Mouse (Mus musculus): ENCODE results near the gene Pfdn4. TPM values are rescaled to one million over a fixed set of nuclear protein-coding genes. Genes with fewer than 3 reads are reported as not detected.
A peak's percentile ranks its signal among the peaks of the same experiment; 100 is the strongest.

Gene Pfdn4
- polyA plus RNA-seq, 1 experiment from 2014 or later: 81.4 TPM

DNA sequence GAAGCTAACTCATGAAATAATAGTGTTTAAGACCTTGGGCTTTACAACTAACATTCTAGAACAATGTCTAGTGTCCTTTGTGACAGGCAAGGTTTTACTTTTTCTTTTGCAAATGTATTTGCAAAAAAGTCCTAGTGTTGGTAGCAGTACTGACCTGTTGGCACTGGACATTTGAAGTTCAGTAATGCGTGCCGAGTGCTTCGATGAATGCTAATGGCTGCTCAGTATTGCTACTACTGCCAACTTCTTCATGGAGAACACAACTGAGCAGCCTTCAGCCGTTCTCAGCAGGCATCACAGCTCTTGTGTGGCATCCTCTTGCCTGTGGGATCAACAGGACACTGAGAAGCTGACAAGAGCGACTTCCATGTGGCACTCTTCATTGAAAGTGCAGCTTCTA lies 22.1 kb upstream of the Pfdn4 start:
- H3K4me1 ChIP-seq (replicated peaks): no peaks in the 10 kb centered on the region
- H3K36me3 ChIP-seq: no peaks in the 10 kb centered on the region
- no peak overlapping the region for H3K9ac ChIP-seq
- no peak overlapping the region for H3K27ac ChIP-seq
- ATAC-seq: no peak
- H3K4me3 ChIP-seq (replicated peaks): no peak overlapping the region
- H3K9me3 ChIP-seq: no peaks in the 10 kb centered on the region
- H3K4me2 ChIP-seq (replicated peaks): no peak overlapping the region
- 91% methylated on average over 5 of the region's 5 CpGs for WGBS
- H3K27me3 ChIP-seq (replicated peaks): no peaks in the 10 kb centered on the region

DNA sequence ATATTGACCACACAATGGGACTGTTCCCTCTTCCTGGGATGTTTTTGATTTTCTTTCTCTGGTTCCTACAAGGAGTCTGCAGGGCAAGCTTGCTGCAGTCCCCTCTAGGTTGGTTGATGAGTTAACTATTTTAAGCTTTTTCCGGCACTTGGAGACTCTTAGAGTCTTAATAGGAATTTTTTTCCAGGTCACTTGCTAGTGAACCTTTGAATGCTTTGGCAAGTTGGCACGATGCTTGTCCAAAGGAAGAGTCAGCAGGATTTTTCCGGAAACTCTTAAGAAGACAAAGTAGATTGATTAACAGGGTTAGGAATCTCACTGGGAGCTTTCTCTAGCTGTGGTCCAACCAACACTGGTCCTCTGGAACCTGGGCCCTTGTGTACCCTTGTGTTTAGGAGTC lies 21.1 kb upstream of the Pfdn4 start:
- no peak overlapping the region for H3K4me3 ChIP-seq (replicated peaks)
- ATAC-seq: no peak
- H3K9me3 ChIP-seq: no peaks in the 10 kb centered on the region
- no peaks in the 10 kb centered on the region for H3K4me1 ChIP-seq (replicated peaks)
- no peak overlapping the region for H3K27ac ChIP-seq
- H3K9ac ChIP-seq: no peak overlapping the region
- H3K27me3 ChIP-seq (replicated peaks): no peaks in the 10 kb centered on the region
- H3K4me2 ChIP-seq (replicated peaks): no peak overlapping the region
- 87% methylated on average over 3 of the region's 3 CpGs for WGBS
- H3K36me3 ChIP-seq: no peaks in the 10 kb centered on the region

DNA sequence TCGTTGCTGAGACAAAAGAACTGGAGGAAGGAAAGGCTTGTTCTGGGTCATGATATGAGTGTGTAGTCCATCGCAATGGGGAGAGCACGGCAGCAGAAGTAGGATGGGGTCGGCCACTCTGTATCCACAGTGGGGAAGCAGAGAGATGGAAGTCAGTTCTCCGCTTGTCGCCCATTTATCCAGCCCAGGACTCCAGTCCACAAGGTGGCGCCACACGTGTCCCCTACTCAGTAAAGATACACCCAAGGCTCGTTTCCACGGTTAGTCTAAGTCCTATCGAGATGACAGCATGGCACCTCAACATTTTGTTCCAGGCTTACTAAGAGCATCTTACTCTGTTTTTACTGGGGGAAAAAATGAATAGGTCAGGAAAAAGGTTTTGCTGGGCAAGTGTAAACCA lies 20.0 kb upstream of the Pfdn4 start:
- Histone ChIP-seq H3K36me3 (no peaks in the 10 kb centered on the region), H3K27ac (no peak overlapping the region), H3K9me3 (no peaks in the 10 kb centered on the region), H3K9ac (no peak overlapping the region), H3K4me1 (replicated peaks) (no peaks in the 10 kb centered on the region), H3K4me3 (replicated peaks) (no peak overlapping the region), H3K27me3 (replicated peaks) (no peaks in the 10 kb centered on the region), H3K4me2 (replicated peaks) (no peak overlapping the region)
- WGBS: 81% methylated on average over 11 of the region's 11 CpGs
- no peak for ATAC-seq

DNA sequence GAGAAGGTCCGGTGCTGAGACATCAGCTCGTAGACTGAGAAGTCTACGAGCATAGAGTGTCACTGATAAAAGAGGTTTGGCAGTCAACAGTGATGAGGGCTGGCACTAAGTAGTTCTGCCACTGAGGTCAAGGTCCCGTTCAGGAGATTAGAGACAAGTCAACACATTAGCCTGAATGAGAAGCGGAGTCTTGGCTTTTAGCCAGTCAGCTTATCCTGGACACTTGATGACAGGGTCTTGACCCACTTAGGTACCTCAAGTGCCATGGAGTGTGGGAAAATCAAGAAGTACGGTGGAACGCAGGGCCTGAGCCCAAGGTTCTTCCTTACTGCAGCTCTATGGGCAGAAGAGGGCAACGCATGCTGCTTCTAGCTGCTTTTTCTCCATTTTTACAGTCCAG lies 19.6 kb upstream of the Pfdn4 start:
- Histone ChIP-seq H3K9ac (no peak overlapping the region), H3K27me3 (replicated peaks) (no peaks in the 10 kb centered on the region), H3K4me3 (replicated peaks) (no peak overlapping the region), H3K27ac (no peak overlapping the region), H3K9me3 (no peaks in the 10 kb centered on the region), H3K4me1 (replicated peaks) (no peaks in the 10 kb centered on the region), H3K4me2 (replicated peaks) (no peak overlapping the region), H3K36me3 (no peaks in the 10 kb centered on the region)
- no peak for ATAC-seq
- 77% methylated on average over 8 of the region's 8 CpGs for WGBS

DNA sequence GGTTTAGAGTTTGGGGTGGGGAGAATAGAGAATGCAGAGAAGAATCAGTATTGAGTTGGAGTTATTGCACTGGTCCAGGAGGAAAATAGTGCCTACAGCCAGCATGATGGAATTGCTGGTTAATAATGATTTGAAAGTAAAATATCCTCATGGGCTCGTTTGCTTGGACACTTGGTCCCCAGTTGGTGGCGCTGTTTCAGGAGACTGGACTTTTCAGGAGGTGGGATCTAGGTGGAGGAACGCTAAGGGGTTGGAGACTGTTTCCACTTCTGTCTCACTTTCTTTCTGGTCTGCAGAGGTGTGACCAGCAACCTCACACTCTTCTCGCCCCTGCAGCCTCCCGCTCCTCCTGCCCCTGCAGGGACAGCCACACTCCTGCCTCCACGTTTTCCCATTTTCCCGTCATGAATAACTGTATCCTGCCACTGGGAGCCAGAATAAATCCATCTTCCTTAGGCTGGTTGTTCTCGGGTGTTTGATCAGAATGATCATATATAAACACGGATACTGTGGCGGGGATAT lies 14.1 kb upstream of the Pfdn4 start:
- no peaks in the 10 kb centered on the region for H3K36me3 ChIP-seq
- H3K27ac ChIP-seq: no peak overlapping the region
- no peak overlapping the region for H3K9ac ChIP-seq
- H3K9me3 ChIP-seq: no peaks in the 10 kb centered on the region
- H3K4me3 ChIP-seq (replicated peaks): no peak overlapping the region
- no peak for ATAC-seq
- 57% methylated on average over 10 of the region's 10 CpGs for WGBS
- peaks cover 3% of the 10 kb centered on the region for H3K27me3 ChIP-seq (replicated peaks)
- H3K4me2 ChIP-seq (replicated peaks): no peak overlapping the region
- H3K4me1 ChIP-seq (replicated peaks): no peaks in the 10 kb centered on the region

DNA sequence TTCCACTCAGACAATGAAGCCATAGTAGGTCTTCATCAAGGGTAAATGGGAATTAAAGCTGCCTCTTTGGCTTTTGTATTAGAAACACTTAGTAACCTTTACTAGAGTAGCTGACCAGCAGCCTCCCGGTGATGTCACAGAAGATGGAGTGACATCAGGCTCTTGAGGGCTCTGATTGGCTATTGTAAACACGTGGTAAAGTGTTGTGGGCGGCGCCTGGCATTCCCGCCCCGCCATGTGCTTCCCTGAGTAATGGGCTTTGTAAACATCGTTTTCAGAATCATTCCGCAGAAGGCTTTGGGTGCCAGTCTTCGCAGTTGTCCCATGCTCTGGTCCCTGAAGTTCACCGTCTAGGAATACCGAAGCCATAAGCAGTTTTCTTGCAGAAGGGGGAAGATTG lies 12.3 kb upstream of the Pfdn4 start:
- H3K27ac ChIP-seq: no peak overlapping the region
- ATAC-seq: no peak
- H3K36me3 ChIP-seq: no peaks in the 10 kb centered on the region
- no peak overlapping the region for H3K4me2 ChIP-seq (replicated peaks)
- WGBS: 66% methylated on average over 11 of the region's 11 CpGs
- H3K4me3 ChIP-seq (replicated peaks): no peak overlapping the region
- no peaks in the 10 kb centered on the region for H3K9me3 ChIP-seq
- H3K27me3 ChIP-seq (replicated peaks): peaks cover 3% of the 10 kb centered on the region
- H3K9ac ChIP-seq: no peak overlapping the region
- no peaks in the 10 kb centered on the region for H3K4me1 ChIP-seq (replicated peaks)

DNA sequence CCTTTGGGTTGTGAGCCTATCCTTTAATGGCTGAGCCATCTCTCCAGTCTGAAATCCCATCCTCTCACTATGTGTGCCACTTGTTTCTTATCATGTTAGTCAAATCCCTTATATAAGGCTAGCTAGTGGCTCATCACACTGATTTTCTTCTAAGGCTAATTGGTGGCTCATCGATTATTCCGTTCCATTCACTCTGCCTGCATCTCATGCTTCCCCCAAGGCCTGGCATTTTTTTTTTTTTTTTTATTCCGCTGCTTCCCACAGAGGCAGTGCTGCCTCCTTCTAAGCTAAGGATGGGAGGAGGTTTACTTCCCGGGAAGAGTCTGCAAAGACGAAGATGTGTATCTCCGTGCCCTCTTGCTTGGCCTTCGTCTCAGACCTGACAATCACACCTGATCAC lies 9.0 kb upstream of the Pfdn4 start:
- Histone ChIP-seq H3K9me3 (no peaks in the 10 kb centered on the region), H3K36me3 (no peaks in the 10 kb centered on the region), H3K9ac (no peak overlapping the region), H3K4me2 (replicated peaks) (no peak overlapping the region), H3K4me1 (replicated peaks) (no peaks in the 10 kb centered on the region), H3K27me3 (replicated peaks) (peaks cover 6% of the 10 kb centered on the region), H3K27ac (no peak overlapping the region), H3K4me3 (replicated peaks) (no peak overlapping the region)
- no peak for ATAC-seq
- WGBS: 74% methylated on average over 7 of the region's 7 CpGs

DNA sequence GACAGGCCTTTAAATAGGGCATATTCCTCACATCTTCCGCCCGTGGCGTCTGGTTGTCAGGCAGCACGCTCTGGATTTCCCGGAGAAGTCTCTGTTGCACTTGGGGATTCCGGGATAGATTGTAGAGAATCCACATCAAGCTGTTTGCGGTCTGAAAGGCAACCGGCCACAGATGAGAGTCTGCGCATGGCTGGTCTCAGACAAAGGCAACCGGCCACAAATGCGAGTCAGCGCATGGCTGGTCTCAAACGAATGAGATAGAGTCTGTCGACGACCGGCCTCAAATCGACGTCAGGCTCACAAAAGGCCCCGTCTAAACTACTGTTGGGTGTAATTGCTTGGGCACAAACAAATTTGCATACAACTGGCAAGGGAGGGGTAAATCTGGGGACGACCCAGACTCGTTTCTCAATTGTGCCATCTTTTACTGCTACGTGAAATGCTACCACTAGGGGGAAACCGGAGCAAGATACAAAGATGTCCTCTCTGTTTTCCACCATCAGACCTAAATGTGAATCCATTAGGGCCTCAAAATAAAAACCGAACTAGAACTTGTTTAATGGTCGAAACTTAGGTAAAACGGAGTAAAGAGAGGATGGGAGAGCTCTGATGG lies 8.2 kb upstream of the Pfdn4 start:
- no peak overlapping the region for H3K4me2 ChIP-seq (replicated peaks)
- H3K4me1 ChIP-seq (replicated peaks): no peaks in the 10 kb centered on the region
- no peak overlapping the region for H3K4me3 ChIP-seq (replicated peaks)
- no peak overlapping the region for H3K9ac ChIP-seq
- ATAC-seq: no peak
- H3K9me3 ChIP-seq: no peaks in the 10 kb centered on the region
- no peak overlapping the region for H3K27ac ChIP-seq
- peaks cover 9% of the 10 kb centered on the region for H3K27me3 ChIP-seq (replicated peaks)
- 62% methylated on average over 26 of the region's 26 CpGs for WGBS
- no peaks in the 10 kb centered on the region for H3K36me3 ChIP-seq

DNA sequence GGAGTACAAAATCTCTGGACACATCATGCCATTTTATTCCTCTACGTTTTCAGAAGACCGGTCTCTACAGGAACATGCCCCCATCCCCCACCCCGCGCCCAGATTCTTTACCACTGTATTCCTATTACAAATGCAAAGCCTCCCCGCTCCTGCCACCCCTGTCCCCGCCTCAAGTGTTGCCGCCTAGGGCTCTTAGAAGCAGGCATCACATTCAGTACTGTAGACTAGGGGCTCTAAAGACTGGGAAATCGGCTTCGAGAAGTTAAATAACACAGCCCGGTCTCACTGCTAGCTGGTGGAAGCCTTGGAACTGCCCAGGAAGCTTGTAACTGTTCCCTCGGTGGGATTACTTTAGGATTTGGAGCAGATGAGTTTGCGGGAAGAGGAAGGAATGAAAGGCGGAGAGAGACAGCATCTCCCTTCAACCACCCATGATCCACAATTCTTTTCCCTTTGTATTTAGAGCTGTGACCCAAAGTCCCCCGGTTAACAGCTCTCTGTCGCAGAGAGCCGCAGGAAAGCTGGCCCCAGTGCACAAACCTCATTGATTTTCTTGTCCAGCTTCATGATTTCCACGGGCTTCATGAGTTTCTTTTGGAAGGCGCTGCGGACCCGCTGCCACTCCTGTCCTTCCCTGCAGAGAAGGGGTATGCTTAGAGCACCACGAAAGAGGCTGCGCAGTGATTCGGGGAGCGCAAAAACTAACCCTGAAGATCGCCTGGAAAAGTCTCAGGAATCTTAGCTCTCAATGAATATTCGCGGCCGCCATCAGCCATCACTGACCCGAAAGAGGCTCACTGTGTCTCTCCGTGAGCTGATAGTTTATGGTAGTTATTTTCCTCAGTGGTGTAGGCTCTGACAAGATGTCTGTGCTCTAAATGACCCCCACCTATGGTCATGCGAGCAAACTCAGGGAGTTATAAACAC lies 1.2 kb upstream of the Pfdn4 start:
- no peak overlapping the region for H3K9ac ChIP-seq
- H3K4me3 ChIP-seq (replicated peaks): no peak overlapping the region
- no peak for ATAC-seq
- H3K4me1 ChIP-seq (replicated peaks): peaks cover 16% of the 10 kb centered on the region
- H3K4me2 ChIP-seq (replicated peaks): no peak overlapping the region
- H3K36me3 ChIP-seq: no peaks in the 10 kb centered on the region
- WGBS: 8% methylated on average over 31 of the region's 31 CpGs
- H3K27me3 ChIP-seq (replicated peaks): peaks cover 59% of the 10 kb centered on the region
- no peaks in the 10 kb centered on the region for H3K9me3 ChIP-seq
- no peak overlapping the region for H3K27ac ChIP-seq

DNA sequence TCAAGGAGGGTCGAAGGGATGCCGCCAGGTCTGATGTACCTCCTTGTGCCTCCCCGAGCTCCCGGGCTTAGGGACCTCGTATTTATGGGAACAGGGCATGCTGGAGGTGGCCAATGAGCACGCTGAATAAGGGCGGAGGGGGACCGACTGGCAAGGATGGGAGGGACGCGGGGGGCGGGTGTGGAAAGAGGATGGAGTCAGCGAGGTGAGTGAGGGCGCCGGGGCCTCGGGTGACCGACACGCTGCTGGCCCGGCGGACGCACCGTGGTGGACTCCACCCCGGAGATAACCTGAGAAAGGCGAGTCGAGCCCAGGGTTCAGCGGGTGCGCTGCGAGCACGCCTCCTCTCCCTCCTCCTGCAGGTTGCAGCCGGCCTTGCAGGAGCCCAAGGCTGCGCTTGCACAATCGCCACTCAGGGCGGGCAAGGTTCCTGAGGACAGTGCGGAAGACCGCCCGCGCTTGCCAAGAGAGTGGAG lies 901 bp downstream of the Pfdn4 start, which contains the start of gene Cyp24a1:
Cyp24a1 (minus strand) TSS at position 55 of the 476 bp plus-strand sequence.
- Histone ChIP-seq H3K9ac (no peak within 1 kb of the TSS), H3K36me3 (no peaks in the 10 kb centered on the region), H3K4me1 (replicated peaks) (peaks cover 16% of the 10 kb centered on the region), H3K4me3 (replicated peaks) (peak within 1 kb of the TSS; percentile 18), H3K9me3 (no peaks in the 10 kb centered on the region), H3K27me3 (replicated peaks) (peaks cover 55% of the 10 kb centered on the region), H3K4me2 (replicated peaks) (peak within 1 kb of the TSS; percentile 53), H3K27ac (no peak within 1 kb of the TSS)
- peak; percentile 95 for ATAC-seq
- under 1% methylated on average over 36 of the region's 36 CpGs for WGBS

DNA sequence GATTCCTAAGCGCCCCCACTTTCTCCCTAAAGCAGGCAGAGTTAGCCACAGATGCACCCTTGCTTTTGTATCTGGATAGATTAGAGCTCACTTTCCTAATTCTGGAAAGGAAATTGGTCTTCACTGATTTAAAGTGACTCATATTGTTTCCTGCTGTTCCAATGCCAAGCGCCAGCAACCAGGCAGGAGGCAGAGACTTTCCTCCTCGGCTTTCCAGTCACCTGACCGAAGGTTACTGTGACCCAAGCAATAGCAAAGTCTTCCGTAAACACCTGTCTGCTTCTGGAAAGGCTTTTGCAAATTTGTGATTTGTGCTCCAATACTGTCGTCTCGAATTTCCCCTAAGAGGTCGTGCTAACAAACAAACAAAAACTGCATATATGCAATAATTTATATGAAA lies 1.8 kb downstream of the Pfdn4 start:
- 14% methylated on average over 8 of the region's 8 CpGs for WGBS
- Histone ChIP-seq H3K4me3 (replicated peaks) (no peak overlapping the region), H3K27me3 (replicated peaks) (peaks cover 52% of the 10 kb centered on the region), H3K4me1 (replicated peaks) (peaks cover 16% of the 10 kb centered on the region), H3K4me2 (replicated peaks) (no peak overlapping the region), H3K9me3 (no peaks in the 10 kb centered on the region), H3K27ac (no peak overlapping the region), H3K9ac (no peak overlapping the region), H3K36me3 (no peaks in the 10 kb centered on the region)
- no peak for ATAC-seq

DNA sequence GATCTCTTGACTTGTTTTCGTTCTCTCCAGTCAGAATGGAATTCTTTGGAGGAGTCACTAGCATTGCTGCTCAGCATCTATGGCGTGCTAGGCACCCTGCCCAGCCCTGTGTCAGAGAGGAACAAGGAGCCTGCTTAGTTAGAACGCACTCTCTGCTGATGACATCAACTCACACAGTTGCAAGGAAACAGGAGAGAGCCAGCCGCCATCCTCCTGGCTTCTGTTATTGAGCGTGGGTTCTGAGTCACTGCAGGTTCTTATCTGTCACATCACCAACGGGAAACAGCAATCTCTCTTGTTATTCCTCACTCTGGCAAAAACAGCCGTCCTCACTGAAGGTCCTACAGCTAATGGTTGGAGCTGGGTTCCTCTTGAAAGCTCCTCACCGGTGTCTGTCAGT lies 7.1 kb downstream of the Pfdn4 start:
- Histone ChIP-seq H3K36me3 (no peaks in the 10 kb centered on the region), H3K9ac (no peak overlapping the region), H3K27ac (no peak overlapping the region), H3K9me3 (no peaks in the 10 kb centered on the region), H3K4me1 (replicated peaks) (no peaks in the 10 kb centered on the region), H3K4me3 (replicated peaks) (no peak overlapping the region), H3K4me2 (replicated peaks) (no peak overlapping the region), H3K27me3 (replicated peaks) (peaks cover 4% of the 10 kb centered on the region; the same call in 1 of the 2 replicates)
- ATAC-seq: no peak
- 35% methylated on average over 8 of the region's 8 CpGs for WGBS
